Mouse (Mus musculus) small intestine, adult 2 months (tissue): ENCODE measurements at regions not wholly inside any gene's neighbourhood (a gene's known extent, or its start where the extent isn't known, plus 50 kb on each side); places are given as distances from the start of the nearest gene placed in this dataset.

ENCODE experiments used
- CTCF ChIP-seq: fragments of 200-500 bp; IDR thresholded peaks from 2 replicates; pipeline ENCODE4 v1.5.1; 2012; ENCODE audit warnings: low read depth, mild to moderate bottlenecking, control low read depth, inconsistent platforms, low read length, moderate library complexity, mixed read lengths; ENCODE audit not compliant: insufficient replicate concordance, insufficient read length; ENCODE audit errors: extremely low read depth
- POLR2A ChIP-seq: fragments of 200-500 bp; IDR thresholded peaks from 2 replicates; pipeline ENCODE4 v1.6.1; 2012; ENCODE audit warnings: low read depth, mild to moderate bottlenecking, control low read depth, inconsistent platforms, low read length, moderate library complexity

GRCm38 (mm10) chr4:47622851-47623743 lies 148.6 kb downstream of the Sec61b start:
- TF ChIP-seq CTCF = no peak
- no peak for TF ChIP-seq POLR2A
